Mouse (Mus musculus) neural tube, embryonic 12.5 days (tissue): ENCODE measurements around the gene Loxl3. TPM values are rescaled to one million over a fixed set of nuclear protein-coding genes. Genes with fewer than 3 reads are reported as not detected.
A peak's percentile ranks its signal among the peaks of the same experiment; 100 is the strongest.

Experiments
- ATAC-seq: fragments of 200-750 bp; cut with Nextera tagmentation; 2 replicates; pipeline ENCODE4 v1.8.0; 2017; ENCODE audit warnings: low read depth, mild to moderate bottlenecking, moderate TSS enrichment, moderate library complexity; ENCODE audit not compliant: low FRiP score
- H3K27ac ChIP-seq: fragments of 300-500 bp; sonication (generic); 2 replicates; pipeline ENCODE4 v1.5.1; 2016
- H3K27me3 ChIP-seq: fragments of 300-500 bp; sonication (generic); replicated peaks from 2 replicates; pipeline ENCODE4 v1.6.1; 2016; ENCODE audit warnings: mild to moderate bottlenecking
- H3K36me3 ChIP-seq: fragments of 300-500 bp; sonication (generic); 2 replicates; pipeline ENCODE4 v1.6.1; 2016; ENCODE audit warnings: mild to moderate bottlenecking
- H3K4me1 ChIP-seq: fragments of 300-500 bp; sonication (generic); 2 replicates; pipeline ENCODE4 v1.6.1; 2016
- H3K4me2 ChIP-seq: fragments of 300-500 bp; sonication (generic); replicated peaks from 2 replicates; pipeline ENCODE4 v1.6.1; 2016; ENCODE audit warnings: mild to moderate bottlenecking
- H3K4me3 ChIP-seq: fragments of 300-500 bp; sonication (generic); 2 replicates; pipeline ENCODE4 v1.5.1; 2016
- H3K9ac ChIP-seq: fragments of 300-500 bp; sonication (generic); 2 replicates; pipeline ENCODE4 v1.6.1; 2016; ENCODE audit warnings: mild to moderate bottlenecking
- H3K9me3 ChIP-seq: fragments of 300-500 bp; sonication (generic); 2 replicates; pipeline ENCODE4 v1.6.1; 2016; ENCODE audit warnings: mild to moderate bottlenecking
- WGBS: fragments of 180-500 bp; shearing (Covaris S2); methylation state at CpG from one replicate; pipeline ENCODE4 v1.1.7; 2016; 5-methylcytosine and 5-hydroxymethylcytosine counted together
- polyA plus RNA-seq: library from polyadenylated mRNA; unstranded; fragments of >200 nt; fragmentation: Nextera tagmentation; extraction: Ambion mirVana; gene quantifications from 2 replicates; pipeline ENCODE4 v1.2.1, GENCODE M21; 2016

Loxl3 gene
- polyA plus RNA-seq, 1 experiment from 2014 or later = 9.1 TPM

DNA sequence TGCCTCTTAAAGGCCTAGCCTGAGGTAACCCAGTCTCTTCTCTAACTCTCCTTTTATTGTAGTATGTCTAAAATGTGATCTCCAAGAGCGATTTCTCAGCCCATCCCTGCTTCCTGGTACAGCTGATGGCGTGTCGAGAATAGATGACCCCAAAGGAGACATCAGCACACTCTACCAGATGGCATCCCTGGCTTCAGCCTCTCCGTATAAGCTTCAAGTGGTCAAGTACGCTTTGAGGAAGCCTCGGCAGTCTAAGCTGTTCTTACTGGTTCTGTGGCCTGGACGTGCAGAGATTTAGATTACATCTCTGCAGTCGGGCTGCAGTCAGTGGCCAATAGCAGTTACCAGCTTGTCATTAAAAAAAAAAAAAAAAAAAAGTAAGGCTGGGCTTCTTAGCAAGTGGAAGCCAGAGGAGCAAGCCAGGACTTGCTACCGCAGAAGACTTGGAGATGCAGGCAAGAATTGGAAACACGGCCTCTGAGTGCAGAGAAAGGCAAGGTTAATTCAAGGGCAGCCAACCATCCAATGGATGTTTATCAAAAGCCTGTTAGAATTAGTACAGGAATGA lies 28.4 kb upstream of the Loxl3 start:
- Histone ChIP-seq H3K27me3 (no peaks in the 10 kb centered on the region), H3K9ac (no peak overlapping the region), H3K4me1 (no peaks in the 10 kb centered on the region), H3K4me3 (no peak overlapping the region), H3K27ac (no peak overlapping the region), H3K4me2 (no peak overlapping the region), H3K9me3 (no peaks in the 10 kb centered on the region), H3K36me3 (no peaks in the 10 kb centered on the region)
- no peak for ATAC-seq
- 86% methylated on average over 10 of the region's 10 CpGs for WGBS

DNA sequence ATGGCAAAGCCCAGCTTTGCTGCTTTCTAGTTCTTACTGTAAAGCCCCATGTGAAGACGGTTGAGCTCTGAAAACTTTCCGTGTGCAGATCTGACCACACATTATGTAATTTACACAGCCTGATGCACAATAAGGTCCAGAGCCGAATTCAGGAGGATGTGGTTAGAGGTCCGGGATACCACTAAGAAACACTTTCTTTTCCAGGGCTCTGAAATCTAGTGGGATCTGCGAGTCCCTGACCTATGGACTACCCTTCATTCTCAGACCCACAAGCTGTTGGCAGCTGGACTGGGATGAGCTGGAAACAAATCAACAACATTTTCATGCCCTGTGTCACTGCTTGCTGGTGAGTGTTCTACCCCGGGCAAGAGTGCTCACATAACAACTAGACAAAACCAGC lies 27.9 kb upstream of the Loxl3 start:
- Histone ChIP-seq H3K4me2 (no peak overlapping the region), H3K9ac (no peak overlapping the region), H3K27me3 (no peaks in the 10 kb centered on the region), H3K4me1 (no peaks in the 10 kb centered on the region), H3K36me3 (no peaks in the 10 kb centered on the region), H3K9me3 (no peaks in the 10 kb centered on the region), H3K27ac (no peak overlapping the region), H3K4me3 (no peak overlapping the region)
- 89% methylated on average over 6 of the region's 6 CpGs for WGBS
- ATAC-seq = no peak

- WGBS = 61% methylated on average over 3 of the region's 3 CpGs
- H3K4me3 ChIP-seq = no peak overlapping the region
- H3K9me3 ChIP-seq = no peaks in the 10 kb centered on the region
- no peaks in the 10 kb centered on the region for H3K4me1 ChIP-seq
- H3K9ac ChIP-seq = no peak overlapping the region
- no peak for ATAC-seq
- H3K27ac ChIP-seq = no peak overlapping the region
- H3K36me3 ChIP-seq = no peaks in the 10 kb centered on the region
- no peak overlapping the region for H3K4me2 ChIP-seq
- no peaks in the 10 kb centered on the region for H3K27me3 ChIP-seq
These were observed 25.3 kb upstream of the Loxl3 start for GRCm38 (mm10) chr6:83008659-83009058.

DNA sequence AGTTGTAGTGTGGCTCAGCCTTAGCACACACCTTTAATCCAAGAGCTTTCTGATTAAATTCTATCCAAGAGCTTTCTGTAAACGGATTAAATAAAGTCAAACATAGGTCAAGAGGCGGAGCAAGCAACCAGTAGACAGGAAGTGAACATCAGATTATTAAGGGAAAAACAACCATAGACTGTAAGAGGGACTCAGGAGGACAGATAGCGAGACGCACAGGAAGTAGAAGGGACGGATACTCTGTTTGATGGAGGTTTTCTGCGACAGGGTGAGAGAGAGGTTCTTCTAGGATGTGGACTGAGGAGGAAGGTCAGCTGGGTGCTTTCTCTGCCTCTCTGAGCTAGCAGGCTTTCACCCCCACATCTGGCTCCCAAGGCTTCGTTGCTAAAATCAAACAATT lies 24.0 kb upstream of the Loxl3 start:
- H3K4me2 ChIP-seq = no peak overlapping the region
- WGBS = 81% methylated on average over 7 of the region's 7 CpGs
- no peaks in the 10 kb centered on the region for H3K4me1 ChIP-seq
- H3K36me3 ChIP-seq = no peaks in the 10 kb centered on the region
- H3K4me3 ChIP-seq = no peak overlapping the region
- no peaks in the 10 kb centered on the region for H3K27me3 ChIP-seq
- no peak for ATAC-seq
- H3K9ac ChIP-seq = no peak overlapping the region
- no peak overlapping the region for H3K27ac ChIP-seq
- no peaks in the 10 kb centered on the region for H3K9me3 ChIP-seq

DNA sequence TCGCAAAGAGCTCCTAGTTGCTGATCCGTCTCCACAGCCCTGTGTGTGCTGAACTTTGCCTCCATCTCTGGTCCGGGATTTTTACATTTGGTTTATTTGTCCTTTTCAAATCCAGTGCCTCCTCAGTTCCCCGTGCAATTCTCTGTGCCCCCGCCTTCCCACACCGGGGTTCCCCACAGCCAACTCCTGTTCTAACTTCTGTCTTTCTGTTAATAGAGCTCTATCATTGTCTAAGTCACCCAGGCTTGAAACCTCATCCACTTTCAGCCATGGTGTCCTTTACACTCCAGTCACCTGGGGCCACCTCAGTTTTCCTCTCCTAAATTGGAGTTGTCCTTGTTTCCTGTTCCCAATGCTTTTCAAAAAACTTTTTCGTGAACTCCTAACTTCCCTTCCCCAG lies 22.7 kb upstream of the Loxl3 start:
- Histone ChIP-seq H3K4me1 (no peaks in the 10 kb centered on the region), H3K4me3 (no peak overlapping the region), H3K9ac (no peak overlapping the region), H3K9me3 (no peaks in the 10 kb centered on the region), H3K27ac (no peak overlapping the region), H3K4me2 (no peak overlapping the region), H3K36me3 (no peaks in the 10 kb centered on the region), H3K27me3 (no peaks in the 10 kb centered on the region)
- ATAC-seq = no peak
- 81% methylated on average over 7 of the region's 7 CpGs for WGBS

DNA sequence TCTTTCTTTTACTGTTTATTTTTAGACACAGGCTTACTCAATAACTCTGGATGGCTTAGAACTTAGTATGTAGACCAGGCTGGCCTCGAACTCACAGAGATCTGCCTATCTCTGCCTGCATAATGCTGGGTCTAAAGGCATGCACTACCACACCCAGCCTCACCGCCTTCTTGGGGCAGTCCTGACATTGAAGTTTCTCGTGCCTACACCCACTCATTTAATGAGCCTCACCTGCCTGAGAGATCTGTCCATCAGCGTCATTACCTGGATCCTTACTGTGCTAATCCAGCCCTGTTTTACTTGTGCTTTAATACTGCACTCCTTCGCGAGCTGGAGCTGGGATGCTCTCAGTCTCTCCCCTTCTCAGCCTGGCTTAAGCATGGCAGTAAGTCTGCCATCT lies 22.2 kb upstream of the Loxl3 start:
- WGBS = 77% methylated on average over 6 of the region's 6 CpGs
- Histone ChIP-seq H3K27me3 (no peaks in the 10 kb centered on the region), H3K4me3 (no peak overlapping the region), H3K9me3 (no peaks in the 10 kb centered on the region), H3K4me1 (no peaks in the 10 kb centered on the region), H3K4me2 (no peak overlapping the region), H3K9ac (no peak overlapping the region), H3K27ac (no peak overlapping the region), H3K36me3 (no peaks in the 10 kb centered on the region)
- no peak for ATAC-seq

DNA sequence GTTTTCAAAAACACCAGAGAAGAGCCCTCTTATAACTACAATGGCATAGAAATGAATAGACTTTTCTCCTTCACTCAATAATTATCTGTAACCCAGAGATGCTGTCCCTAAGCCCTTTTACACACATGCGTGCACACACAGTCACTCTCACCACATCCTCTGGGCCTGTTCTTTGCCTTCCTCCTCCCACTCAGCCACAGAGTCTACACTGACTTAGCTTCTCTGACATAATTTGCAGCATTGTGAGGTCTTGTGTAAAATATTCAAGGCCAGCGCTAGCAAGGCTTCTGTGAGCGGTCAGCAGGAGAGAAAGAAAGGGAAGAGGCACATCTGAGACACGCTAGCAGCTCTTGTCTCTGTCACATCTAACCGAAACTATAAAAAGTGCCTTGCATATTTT lies 20.5 kb upstream of the Loxl3 start:
- no peak for ATAC-seq
- H3K27ac ChIP-seq = no peak overlapping the region
- no peak overlapping the region for H3K4me3 ChIP-seq
- peak overlapping the region; percentile 6; the same call in 1 of the 2 replicates for H3K9ac ChIP-seq
- H3K27me3 ChIP-seq = no peaks in the 10 kb centered on the region
- H3K9me3 ChIP-seq = no peaks in the 10 kb centered on the region
- no peaks in the 10 kb centered on the region for H3K4me1 ChIP-seq
- H3K4me2 ChIP-seq = no peak overlapping the region
- H3K36me3 ChIP-seq = no peaks in the 10 kb centered on the region
- 74% methylated on average over 5 of the region's 5 CpGs for WGBS

DNA sequence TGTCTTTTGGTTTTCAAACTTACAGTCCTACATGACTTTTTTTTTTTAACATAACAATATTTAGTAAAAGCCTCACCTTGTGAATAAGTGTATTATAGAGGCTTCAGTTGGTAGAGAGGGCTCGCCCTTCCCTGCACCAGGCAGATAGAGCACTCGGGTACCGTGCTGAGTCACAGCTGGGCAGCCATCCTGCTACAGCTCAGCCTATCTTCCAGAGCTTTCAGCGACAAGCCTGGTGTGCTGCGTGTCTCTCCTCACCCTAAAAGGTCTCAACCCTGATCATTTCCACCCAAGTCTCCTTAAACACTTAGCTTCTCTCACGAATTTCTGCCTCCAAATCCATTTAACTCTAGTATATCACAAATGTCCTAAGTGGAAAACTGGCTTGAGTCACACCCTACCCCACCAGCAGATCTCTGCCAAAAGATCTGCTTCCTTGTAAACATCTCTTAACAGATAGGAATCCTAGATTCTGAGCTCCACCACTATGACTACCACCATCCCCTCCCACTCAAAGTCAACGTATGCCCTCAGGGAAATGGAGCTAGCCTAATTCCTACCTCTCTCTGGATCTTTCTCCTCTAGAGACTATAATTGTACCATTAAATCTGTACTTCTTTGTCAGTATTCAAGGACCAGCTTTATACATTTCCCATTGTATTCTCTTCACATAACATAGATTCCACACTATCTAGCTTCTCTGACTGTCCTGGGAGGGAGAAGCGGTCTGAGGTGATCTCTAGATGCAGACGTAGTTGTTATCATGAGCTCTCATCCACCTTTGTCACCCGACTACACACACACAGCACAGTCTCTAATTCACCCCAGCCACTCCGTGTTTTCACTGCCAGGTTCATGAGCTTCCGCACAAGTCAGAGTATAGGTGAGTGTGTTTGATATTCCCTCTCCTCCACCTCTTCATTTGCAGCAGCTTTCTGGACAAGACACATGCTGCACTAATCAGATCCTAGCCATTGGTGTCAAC lies 19.2 kb upstream of the Loxl3 start:
- ATAC-seq = no peak
- WGBS = 77% methylated on average over 12 of the region's 12 CpGs
- Histone ChIP-seq H3K4me1 (no peaks in the 10 kb centered on the region), H3K27ac (no peak overlapping the region), H3K27me3 (no peaks in the 10 kb centered on the region), H3K9me3 (no peaks in the 10 kb centered on the region), H3K9ac (no peak overlapping the region), H3K4me3 (no peak overlapping the region), H3K4me2 (no peak overlapping the region), H3K36me3 (no peaks in the 10 kb centered on the region)

DNA sequence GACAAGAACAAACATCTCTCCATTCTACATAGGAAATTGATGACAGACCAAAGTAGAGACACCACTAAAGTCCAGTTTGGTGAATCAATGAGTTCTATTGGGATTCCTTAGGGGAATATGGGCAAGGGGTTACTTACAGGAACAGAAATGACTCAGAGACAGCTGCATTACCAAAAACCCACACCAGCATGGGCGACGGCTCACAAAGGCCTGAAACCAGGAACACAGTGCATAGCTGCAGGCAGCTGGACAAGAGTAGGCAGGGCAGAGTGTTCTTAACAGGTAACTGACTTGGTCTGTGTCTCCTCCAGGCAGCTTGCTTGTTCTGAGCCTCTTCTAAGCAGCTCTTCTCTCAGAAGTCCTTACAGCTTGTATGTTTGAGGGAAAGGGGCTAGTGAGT lies 18.2 kb upstream of the Loxl3 start:
- no peak for ATAC-seq
- Histone ChIP-seq H3K9ac (no peak overlapping the region), H3K4me3 (no peak overlapping the region), H3K27ac (no peak overlapping the region), H3K27me3 (no peaks in the 10 kb centered on the region), H3K9me3 (no peaks in the 10 kb centered on the region), H3K4me1 (no peaks in the 10 kb centered on the region), H3K4me2 (no peak overlapping the region), H3K36me3 (no peaks in the 10 kb centered on the region)
- 90% methylated on average over 2 of the region's 2 CpGs for WGBS

- H3K4me2 ChIP-seq = no peak overlapping the region
- no peaks in the 10 kb centered on the region for H3K4me1 ChIP-seq
- H3K27me3 ChIP-seq = no peaks in the 10 kb centered on the region
- H3K36me3 ChIP-seq = no peaks in the 10 kb centered on the region
- no peaks in the 10 kb centered on the region for H3K9me3 ChIP-seq
- no peak for ATAC-seq
- 79% methylated on average over 3 of the region's 3 CpGs for WGBS
- no peak overlapping the region for H3K9ac ChIP-seq
- H3K27ac ChIP-seq = no peak overlapping the region
- no peak overlapping the region for H3K4me3 ChIP-seq
These were observed 16.8 kb upstream of the Loxl3 start for GRCm38 (mm10) chr6:83017190-83017589.

GRCm38 (mm10) chr6:83019044-83019443 lies 14.9 kb upstream of the Loxl3 start:
- 78% methylated on average over 3 of the region's 3 CpGs for WGBS
- no peaks in the 10 kb centered on the region for H3K9me3 ChIP-seq
- H3K27me3 ChIP-seq = no peaks in the 10 kb centered on the region
- no peak for ATAC-seq
- no peak overlapping the region for H3K4me3 ChIP-seq
- H3K4me1 ChIP-seq = no peaks in the 10 kb centered on the region
- H3K4me2 ChIP-seq = no peak overlapping the region
- H3K9ac ChIP-seq = no peak overlapping the region
- H3K27ac ChIP-seq = no peak overlapping the region
- H3K36me3 ChIP-seq = no peaks in the 10 kb centered on the region

DNA sequence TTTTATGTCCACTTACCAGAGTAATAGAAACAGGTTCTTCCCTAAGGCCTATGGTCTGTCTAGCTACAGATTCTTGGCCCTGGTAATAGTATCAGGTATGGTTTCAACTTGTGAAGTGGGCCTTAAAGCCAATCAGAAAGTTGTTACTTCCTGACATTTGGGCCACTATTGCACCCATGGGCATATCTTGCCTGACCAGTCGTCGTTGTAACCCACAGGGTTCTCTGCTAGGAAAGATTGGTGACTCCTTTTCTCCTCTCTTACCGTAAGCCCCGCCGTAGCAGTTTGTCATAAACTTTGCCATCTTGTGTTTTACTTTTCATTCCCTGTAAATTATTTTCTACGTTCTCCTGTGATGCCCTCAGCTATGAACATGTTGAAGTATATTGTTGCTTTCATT lies 13.9 kb upstream of the Loxl3 start:
- H3K9me3 ChIP-seq = no peaks in the 10 kb centered on the region
- no peak overlapping the region for H3K4me3 ChIP-seq
- no peak overlapping the region for H3K9ac ChIP-seq
- no peak for ATAC-seq
- no peaks in the 10 kb centered on the region for H3K36me3 ChIP-seq
- H3K4me2 ChIP-seq = no peak overlapping the region
- no peaks in the 10 kb centered on the region for H3K4me1 ChIP-seq
- 89% methylated on average over 6 of the region's 6 CpGs for WGBS
- no peak overlapping the region for H3K27ac ChIP-seq
- no peaks in the 10 kb centered on the region for H3K27me3 ChIP-seq
